Mouse (Mus musculus): ENCODE results near the gene H2afz. TPM values are rescaled to one million over a fixed set of nuclear protein-coding genes. Genes with fewer than 3 reads are reported as not detected.
"Not testable (repeated sequence)": the region's sequence is repeated elsewhere in the genome, so short reads cannot be mapped to it uniquely, and the experiment has no call there.

The H2afz gene
- total RNA-seq, 2 experiments from 2014 or later = 149 to 188 TPM

DNA sequence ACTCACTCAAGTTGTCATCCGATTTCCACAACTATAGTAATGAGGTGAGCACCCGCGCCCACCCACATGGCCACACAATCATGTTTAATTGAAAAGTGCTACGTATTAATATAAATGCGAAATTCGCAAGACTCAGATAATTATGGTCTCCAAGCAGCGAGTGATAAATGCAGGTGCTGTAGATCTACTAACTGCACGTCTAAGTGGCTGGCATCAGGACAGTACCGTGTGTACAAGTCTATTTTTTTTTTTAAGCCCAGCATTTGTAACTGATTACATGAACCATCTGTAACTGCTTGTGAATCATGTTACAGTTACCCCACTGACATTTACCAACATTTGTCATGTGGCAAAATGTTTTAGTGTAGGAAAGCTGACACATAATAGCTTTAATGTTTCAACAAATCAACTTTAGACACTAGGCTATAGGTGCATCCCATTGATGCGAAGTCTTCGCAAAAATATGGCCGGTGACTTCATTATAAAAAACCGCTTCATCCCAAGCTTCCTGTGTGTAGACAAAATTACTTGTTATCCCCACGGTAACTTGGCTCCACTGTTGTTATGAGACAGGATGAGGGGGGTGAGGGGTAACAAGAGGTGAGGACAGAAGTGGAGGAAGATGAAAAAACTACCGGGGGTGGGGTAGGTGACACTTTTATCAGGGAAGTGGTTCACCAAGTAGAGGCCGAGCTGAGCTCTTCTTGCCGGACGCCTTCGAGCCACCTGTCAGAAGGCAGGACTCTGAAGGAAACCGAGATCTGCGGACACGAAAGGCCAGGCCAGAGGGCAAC, 760 bp upstream of the H2afz start:
- DNase-seq = no peak

DNA sequence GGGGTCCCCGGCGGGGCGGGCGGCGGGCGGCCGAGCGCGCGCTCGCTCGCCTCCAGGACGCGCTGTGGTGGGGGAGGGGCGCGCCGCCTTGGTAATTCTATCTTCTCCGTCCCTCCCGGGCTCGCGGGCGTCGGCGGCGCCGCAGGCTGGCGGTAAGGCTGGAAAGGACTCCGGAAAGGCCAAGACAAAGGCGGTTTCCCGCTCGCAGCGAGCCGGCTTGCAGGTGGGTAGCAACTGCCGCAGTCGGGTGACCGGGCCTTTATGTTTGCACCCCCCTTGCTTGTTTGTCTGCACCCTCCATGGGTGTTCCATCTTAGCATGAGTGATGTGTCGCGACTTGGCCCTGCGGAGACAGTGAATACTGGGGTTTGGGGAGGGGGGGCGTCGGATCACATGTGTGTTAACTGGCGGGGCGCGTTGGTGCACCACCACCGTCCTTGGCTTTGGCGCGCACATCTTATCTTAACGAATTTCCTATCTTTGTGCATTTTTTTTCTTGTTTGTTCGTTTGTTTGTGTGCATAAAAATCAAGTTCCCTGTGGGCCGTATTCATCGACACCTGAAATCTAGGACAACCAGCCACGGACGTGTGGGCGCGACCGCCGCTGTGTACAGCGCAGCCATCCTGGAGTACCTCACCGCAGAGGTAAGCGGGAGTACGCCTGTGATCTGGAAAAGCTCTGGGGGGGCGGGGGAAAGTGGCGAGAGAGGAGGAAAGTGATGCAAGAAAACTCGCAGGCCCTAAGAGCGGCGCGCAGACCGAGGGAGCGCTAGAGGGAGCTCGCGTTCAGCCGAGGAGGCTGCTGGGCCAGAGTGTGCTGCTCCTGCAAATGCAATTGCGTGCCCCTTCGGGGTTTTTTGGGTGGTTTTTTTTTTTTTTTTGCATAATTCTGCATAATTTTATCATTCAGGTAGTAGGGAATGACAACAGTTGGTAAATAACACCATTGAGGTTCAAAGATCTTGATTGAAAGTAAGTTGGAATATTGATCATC, 998 bp downstream of the H2afz start:
- DNase-seq = peak; percentile 90 to 94

DNA sequence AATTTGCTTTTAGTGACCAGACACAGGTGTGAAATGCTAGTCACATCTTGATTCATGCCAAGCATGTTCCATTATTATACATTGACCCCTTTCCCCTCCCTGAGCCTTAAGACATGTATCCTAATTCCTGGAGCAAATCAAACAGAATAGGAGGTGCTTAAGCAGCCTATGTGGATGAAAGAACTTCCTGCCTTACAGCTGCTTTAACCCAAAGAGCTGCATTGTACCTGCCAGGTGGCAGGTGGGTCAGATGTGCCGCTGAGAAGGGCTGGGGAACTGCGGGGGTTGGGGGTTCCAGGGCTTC, 2.8 kb downstream of the H2afz start:
- DNase-seq = no peak

DNA sequence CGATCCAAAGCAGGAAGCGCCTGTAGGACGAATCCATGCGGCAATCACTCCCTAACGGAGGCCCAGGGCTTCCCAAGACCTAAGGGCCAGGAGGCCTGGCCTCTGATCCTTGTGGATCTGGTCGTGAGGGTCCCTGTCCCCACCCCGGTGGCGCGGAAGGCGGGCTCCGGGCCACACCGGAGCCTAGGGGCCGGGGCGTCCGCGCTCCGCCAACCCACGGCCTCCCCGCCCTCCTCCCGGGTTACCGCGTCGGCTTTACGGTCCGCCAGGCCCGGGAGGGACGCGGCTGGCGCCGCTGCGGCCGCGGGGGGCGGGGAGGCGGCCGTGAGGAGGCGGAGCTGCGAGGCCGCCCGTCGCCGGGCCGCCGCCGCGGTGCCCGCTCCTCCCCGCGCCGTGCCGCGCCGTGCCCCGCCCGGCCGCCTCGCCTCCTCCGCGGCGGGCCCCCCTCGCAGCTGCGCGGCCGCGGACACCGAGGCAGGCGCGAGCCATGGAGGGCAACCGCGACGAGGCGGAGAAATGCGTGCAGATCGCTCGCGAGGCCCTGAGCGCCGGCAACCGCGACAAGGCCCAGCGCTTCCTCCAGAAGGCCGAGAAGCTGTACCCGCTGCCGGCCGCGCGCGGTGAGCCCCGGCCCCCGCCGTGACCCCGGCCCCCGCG, 3.3 kb downstream of the H2afz start, which contains the start of gene Dnajb14:
Gene Dnajb14 (plus strand): TSS at position 239 of the 657 bp plus-strand sequence.
- DNase-seq = peak; percentile 82 to 90

DNA sequence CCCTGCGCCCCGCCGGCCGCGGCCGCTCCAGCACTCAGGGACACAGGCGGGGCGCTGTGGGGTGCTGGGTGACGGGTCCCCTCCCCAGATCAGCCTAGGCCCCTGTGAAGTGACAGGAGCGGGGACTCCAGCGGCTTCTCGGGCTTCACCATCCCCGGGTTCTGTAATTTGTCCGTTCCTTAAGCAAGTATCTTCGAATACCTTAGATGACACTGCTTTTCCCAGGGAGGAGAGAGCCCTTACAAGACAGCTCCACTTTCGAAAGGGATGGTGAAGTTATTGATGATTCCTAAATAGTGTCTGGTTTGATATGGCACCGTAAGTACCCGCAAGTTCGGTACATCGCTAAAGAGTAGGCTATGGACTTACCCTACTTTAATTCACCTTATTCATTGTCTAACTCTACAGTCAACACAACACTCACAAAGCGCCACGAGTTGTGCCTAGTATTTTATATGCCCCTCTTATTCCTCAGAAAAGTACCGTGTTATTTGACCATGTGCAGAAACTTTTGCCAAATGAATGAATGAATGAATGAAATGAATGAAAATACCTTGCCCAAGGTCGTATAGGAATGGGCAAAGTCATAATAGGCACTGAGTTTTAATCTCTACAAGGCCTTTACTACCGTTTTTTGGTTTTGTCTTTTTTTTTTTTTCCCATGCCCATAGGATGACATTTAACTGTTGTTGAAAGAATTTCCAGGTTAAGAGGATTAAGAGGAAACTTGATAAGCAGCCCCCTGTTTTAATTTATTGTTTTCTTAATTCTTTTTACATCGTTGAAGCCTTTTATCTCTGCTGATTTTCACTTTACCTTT, 4.0 kb downstream of the H2afz start:
- DNase-seq = no peak

DNA sequence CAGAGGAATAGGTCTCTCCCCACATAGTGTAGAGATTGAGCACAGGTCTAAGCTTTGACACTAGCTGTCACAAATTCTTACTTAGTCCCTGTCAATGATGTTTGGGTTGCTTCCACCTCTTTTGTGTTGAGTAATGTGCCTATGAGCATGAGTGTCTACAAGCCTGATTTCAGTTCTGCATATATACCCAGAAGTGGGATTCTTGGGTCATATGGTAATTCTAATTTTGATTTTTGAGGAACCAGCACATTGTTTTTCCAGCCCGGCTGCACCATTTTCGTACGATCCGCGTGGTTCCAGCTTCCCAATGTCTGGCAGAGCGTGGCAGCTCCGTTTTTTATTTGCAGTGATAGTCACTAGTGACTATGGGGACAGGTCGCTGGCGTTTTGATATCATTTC, 5.1 kb downstream of the H2afz start:
- DNase-seq = no peak

DNA sequence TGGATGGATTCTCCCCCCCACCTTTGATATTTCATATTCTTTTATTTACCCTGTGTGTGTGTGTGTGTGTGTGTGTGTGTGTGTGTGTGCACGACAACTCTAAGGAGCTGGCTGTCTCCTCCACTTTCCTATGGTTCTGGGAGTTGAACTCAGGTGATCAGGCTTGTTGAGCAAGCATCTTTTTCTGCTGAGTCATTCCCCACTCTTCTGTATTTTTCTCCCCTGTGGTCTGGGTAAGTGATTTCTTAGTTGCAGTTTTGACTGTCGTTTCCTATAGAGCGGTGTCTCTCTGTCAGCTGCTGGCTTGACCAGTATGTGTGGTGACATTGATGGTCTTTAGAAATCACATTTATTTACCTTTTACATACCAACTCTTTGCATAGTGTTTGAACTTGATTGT, 15.0 kb downstream of the H2afz start:
- DNase-seq = no peak

DNA sequence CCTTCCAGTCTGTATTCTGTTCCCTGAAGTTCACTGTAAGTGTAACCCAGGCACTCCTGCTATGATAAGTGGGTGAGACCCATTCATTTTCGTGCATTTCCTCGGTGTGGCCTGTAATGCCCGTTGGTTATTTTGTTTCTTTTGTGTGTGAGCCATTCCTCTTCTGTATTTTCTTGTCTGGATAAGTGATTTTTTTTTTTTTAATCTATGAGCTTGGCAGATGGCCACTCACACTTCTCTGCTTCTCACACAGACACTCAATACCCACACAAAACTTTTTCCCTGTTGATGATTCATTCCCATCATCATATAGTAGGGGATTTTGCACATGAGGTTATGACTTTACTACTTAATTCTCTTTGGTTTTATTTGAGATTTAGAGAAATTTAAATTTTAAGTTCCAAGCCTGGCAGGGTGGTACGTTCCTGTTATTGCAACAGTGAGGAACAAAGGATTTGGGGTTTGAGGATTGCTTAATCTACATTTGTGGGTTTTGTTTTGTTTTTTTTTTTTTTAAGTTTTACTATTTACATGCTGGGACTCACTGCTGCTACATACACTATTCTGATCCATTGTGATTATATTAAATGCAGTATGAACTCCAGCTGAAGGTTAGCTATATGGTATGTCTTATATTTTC, 15.9 kb downstream of the H2afz start:
- no peak for DNase-seq

DNA sequence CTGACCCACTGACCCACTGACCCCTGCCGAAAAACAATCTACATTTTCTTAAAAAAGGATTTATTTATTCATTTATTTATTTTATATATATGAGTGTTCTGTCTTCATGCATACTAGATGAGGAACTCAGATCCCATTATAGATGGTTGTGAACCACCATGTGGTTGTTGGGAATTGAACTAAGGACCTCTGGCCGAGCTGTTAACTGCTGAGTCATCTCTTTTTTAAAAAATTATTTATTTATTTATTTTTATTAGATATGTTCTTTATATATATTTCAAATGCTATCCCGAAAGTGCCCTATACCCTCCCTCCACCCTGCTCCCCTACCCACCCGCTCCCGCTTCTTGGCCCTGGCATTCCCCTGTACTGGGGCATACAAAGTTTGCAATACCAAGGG, 16.8 kb downstream of the H2afz start:
- peak in 1 of 2 experiments; percentile 23 for DNase-seq

DNA sequence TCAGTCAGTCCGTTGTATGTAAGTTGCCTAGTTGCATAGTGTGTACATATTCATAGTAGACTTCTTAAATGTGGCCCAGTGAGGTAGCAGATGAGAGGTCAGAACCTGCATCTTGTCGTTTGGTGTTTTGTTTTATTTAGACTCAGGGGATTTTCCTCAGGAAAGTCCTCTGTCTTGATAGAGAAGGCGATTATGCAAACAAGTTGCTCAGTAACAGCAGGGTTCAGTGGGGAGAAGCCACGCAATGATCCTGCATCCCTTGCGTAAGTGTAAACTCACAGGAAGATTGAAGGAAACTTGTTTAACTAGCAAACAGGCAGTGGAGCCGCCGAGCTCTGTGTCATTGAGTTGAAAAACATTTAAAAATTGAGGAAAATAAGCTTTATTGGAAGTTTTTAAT, 23.7 kb downstream of the H2afz start:
- no peak for DNase-seq

DNA sequence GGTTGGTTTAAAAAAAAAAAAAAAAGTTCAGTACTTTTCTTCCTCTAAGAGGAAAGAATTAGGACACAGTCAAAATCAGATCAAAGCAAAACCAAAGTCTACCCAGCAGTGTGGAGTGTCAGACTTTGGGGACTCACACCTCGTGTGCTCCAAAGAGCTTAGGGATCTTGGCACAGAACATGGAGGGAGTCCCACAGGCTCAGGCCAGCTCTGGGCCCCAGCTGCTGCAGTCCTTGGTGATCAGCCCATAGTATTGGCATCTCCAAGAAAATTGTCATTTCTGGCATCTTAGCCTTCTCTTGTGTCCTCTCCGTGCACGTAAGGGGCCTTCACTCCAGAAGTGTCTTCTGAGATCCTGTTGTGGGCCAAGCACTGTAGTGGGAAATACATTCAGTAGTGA, 26.8 kb downstream of the H2afz start:
- no peak for DNase-seq

DNA sequence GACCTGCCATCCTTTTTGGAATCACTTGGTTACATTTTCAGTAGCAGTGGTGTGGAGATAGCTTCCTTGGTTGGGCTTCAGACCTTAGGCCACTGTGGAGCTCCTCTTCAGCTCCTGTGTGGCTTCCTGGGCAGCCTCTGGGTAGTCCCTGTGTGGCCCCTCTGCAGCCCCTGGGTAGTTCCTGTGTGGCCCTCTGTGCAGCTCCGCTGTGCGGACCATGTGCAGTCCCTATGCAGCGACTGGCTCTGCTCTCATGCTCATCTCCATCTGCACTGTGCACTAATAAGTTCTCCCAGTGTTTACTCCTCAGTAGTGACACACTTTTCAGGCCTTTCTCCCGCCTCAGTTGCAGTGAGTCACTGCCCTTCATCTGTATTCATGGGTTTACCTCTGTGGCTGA, 27.8 kb downstream of the H2afz start:
- DNase-seq = no peak

DNA sequence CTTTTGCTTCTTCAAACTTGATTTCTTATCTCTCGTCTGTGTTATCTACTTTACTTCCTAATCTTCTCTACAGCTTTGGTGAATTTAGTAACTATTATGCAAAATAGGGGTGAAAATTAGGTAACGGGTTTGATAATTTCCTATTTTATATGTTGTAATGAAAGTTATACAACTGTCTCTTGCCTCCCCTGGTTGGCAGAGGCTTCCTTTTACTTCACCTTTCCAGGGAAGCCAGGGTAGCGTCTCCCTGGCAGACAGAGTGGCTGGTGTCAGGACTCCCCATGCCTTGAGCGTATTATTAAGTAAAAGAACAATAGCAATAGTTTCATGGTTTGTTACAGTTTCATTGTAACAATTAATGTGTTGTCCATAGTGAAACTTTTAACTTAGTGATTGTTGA, 29.5 kb downstream of the H2afz start:
- DNase-seq = no peak

DNA sequence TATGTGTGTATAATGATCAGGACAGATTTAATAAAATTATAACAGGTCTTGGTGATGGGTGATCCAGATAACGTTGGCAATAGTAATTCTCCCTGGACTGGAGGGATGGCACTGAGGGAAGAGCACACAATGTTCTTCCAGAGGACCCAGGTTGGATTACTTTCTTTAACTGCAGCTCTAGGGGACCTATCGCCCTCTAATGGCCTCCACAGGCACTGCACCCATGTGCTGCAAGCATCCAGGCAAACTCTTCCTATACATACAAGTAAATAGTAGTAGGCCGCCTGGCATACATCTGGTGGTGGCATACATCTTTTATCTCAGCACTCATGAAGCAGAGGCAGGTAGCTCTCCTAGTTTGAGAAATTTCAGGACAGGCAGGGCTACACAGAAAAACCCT, 30.9 kb downstream of the H2afz start:
- no peak for DNase-seq

DNA sequence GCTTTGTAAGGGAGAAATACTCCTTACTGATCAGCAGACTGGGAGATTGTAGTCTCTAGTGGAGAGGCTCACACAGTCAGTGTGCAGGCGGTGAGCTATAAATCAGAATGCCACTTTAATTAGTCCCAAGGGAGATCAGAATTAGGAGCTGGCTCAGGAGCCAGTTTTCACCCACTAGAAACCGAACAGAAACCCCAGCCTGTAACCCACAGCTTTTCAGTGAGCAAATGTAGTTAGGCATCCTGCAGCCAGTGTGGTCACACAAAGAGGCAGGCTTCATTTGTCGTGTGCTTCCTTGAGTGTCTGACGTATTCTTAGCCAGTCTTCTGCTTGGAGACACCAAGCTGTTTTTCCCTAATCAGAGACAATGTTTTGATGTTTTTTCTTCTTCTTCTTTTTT, 32.1 kb downstream of the H2afz start:
- no peak for DNase-seq

DNA sequence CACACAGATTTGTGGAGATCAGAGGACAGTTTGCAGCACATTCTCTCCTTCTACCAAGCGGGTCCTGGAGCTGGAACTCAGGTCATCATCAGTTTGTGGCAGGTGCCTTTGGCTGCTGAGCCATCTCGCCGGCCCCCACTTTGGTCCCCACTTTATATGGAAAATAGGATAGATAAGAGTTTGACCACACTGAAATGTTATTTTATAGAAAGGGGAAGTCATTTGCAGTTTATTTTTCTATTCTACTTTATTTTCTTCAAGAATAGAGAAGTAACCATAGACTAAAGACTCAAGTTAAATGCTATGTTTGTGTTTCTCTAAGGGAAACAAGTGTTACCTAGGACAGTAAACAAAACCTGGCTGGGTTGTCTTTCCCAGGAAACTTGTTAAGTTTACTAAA, 32.6 kb downstream of the H2afz start:
- no peak for DNase-seq

DNA sequence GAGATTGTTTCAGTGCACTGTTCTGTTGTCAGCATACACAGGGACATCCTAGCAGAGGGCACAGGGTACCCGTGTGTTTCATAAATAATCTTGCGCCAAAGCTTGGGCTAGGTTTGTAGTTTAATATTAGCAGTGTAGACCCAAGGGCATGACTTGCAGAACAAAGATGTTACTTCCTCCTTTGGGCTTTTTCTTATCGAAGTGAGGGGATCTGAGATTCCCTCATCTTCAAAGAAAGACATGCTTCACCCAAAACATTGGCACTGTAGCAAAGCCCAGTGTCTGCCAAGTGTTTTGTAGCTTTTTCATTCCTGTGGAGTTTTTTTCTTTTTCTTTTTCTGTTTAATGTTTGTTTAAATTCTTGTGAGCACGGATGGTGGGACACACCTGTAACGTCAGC, 33.4 kb downstream of the H2afz start:
- no peak for DNase-seq

DNA sequence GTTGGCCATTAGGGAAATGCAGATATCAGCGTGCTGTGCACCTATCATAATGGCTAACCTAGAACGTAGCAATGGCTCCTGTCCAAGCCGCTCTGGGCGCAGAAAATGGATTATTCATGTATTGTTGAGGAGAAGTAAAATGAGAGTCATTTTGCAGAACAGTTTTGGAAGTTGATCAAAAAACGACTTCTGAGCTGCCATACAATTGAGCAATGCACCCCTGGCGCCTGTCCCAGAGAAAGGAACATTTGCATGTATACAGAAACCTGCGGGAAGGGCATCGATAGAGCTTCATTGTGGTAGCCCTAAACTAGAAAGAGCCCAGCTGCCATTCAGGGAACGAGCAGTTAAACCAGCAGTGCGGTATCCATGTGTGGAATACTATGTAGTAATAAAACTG, 35.9 kb downstream of the H2afz start:
- peak; percentile 63 to 69 for DNase-seq

DNA sequence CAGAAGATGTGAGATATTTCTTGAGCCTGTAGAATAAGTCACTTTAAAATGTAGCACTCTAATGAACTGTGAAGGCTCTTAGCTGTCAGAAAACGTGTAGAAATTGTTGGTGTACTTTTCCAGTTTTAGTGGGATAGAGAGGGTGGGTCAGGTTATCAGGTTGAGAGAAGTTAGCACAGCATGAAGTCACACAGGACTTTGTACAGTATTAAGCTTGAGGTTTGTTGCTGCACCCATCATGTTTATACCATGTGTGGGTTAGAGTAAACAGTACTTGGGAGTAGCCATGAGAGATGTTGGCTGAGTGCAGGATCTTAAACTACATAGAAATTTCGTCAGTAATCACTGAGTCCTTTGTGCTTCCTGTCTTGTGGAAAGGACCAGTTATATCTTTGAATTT, 48.8 kb downstream of the H2afz start:
- DNase-seq = no peak

DNA sequence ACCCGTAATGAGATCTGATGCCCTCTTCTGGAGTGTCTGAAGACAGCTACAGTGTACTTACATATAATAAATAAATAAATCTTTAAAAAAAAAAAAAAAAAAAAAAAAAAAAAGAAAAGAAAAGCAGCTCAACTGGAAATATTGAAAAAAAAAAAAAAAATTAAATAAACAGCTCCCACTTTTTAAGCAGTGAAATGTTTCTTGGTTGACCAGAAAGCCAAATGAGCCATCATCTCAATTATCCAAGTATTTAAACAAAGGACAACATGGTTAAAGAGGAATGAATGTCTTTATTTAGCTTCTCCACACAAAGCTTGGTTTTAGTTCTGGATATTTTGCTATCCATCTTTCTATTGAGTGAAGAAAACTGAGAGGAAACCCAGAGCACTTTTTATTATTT, 50.3 kb downstream of the H2afz start:
- DNase-seq = not testable (repeated sequence)

Measured in adrenal gland, postnatal 36 days (tissue).